Mouse (Mus musculus) C2C12 (cell line): Measurements from ENCODE around the gene Eml3. TPM values are rescaled to one million over a fixed set of nuclear protein-coding genes. Genes with fewer than 3 reads are reported as not detected.
A peak's percentile ranks its signal among the peaks of the same experiment; 100 is the strongest.

Experiments
- H3K27me3 ChIP-seq: one replicate; pipeline ENCODE4 v1.6.1; 2011; ENCODE audit not compliant: control insufficient read depth, insufficient read depth, insufficient read length
- H3K36me3 ChIP-seq: one replicate; pipeline ENCODE4 v1.6.1; 2011; ENCODE audit not compliant: control insufficient read depth, insufficient read depth
- H3K4me3 ChIP-seq: one replicate; pipeline ENCODE4 v1.5.1; 2011; ENCODE audit warnings: mild to moderate bottlenecking, control low read depth; ENCODE audit not compliant: poor library complexity, insufficient read depth, severe bottlenecking
- H3K79me2 ChIP-seq: one replicate; pipeline ENCODE4 v1.6.1; 2011; ENCODE audit not compliant: control insufficient read depth, insufficient read depth
- H3K79me3 ChIP-seq: one replicate; pipeline ENCODE4 v1.6.1; 2011; ENCODE audit warnings: low read depth, control low read depth
- H3ac ChIP-seq: one replicate; pipeline ENCODE3; 2011; ENCODE audit warnings: low read depth; ENCODE audit not compliant: control insufficient read depth, insufficient read length
- MAX ChIP-seq: IDR thresholded peaks from one replicate; pipeline ENCODE4 v1.6.1; 2011; ENCODE audit warnings: mild to moderate bottlenecking, control low read depth
- MYOG ChIP-seq: IDR thresholded peaks from one replicate; pipeline ENCODE4 v1.6.1; 2011; ENCODE audit not compliant: control insufficient read depth, insufficient read length; ENCODE audit errors: extremely low read depth
- microRNA-seq: library from miRNA; unstranded; fragments of <30 nt; microRNA quantifications from one replicate; pipeline ENCODE4, GENCODE M21; 2019; ENCODE audit warnings: borderline microRNAs expressed
- polyA plus RNA-seq: library from polyadenylated mRNA; unstranded; fragments of >200 nt; fragmentation: generic; extraction: Trizol; gene quantifications from one replicate; pipeline ENCODE4 v1.2.1, GENCODE M21; 2012; ENCODE audit warnings: missing spikeins

Gene Eml3
- polyA plus RNA-seq, 1 experiment, result 28.7 TPM

DNA sequence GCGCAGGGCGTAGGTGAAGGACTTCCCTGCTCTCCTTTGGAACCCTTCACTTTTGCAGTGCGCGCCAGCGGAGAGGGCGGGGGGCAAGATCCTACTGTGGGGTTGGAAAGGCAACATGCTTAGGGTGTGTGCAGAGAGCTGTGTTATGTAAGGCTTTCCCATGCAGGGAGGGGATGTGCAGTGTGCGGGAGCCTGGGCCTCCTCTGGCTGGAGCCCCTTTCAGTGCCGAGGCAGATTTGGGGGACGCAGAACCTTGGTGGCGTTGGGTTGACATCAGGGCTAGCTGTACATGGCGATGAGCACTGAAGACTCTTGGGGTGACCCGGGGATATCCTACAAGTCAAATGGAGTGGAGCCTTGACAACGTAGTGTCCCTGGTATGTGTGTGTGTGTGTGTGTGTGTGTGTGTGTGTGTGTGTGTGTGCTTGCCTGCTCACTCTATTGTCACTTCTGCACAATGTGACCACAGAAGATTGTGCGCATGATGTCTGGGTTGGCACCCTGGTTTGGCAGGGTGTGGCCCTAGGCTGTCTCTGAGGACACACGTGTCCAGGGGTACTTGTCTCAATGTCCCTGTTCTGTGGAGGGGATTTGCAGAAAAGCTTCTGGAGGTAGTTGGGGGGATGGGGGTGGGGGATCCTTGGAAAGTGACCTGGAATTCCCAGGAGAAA, 61.2 kb downstream of the Eml3 start:
- H3K27me3 ChIP-seq, result no peaks in the 10 kb centered on the region
- H3K79me2 ChIP-seq, result peaks cover 100% of the 10 kb centered on the region
- peak overlapping the region; percentile 99 for H3K4me3 ChIP-seq
- peaks cover 63% of the 10 kb centered on the region for H3K79me3 ChIP-seq
- peak overlapping the region; percentile 73 for H3ac ChIP-seq
- TF ChIP-seq MYOG, result no peak
- TF ChIP-seq MAX, result peak; percentile 58
- peaks cover 37% of the 10 kb centered on the region for H3K36me3 ChIP-seq

Small RNAs within 50 kb of the gene (microRNA-seq; reads per million reads assigned to microRNA genes)
- not detected for gene Mir5136

Other genes with a start within 250 kb of the Eml3 start
- 207 TPM for gene Slc3a2, start 206.2 kb upstream of the Eml3 start, polyA plus RNA-seq
- gene Wdr74, start 193.7 kb upstream of the Eml3 start, polyA plus RNA-seq, result 116 TPM
- 1.7 TPM for gene 1700092M07Rik, start 188.8 kb upstream of the Eml3 start, polyA plus RNA-seq
- gene Stx5a, start 188.1 kb upstream of the Eml3 start, polyA plus RNA-seq, result 32.9 TPM
- 78.5 TPM for gene Nxf1, start 172.5 kb upstream of the Eml3 start, polyA plus RNA-seq
- 58.2 TPM for gene Tmem223, start 158.6 kb upstream of the Eml3 start, polyA plus RNA-seq
- 28.7 TPM for gene Tmem179b, start 155.1 kb upstream of the Eml3 start, polyA plus RNA-seq
- 28.5 TPM for gene Taf6l, start 143.1 kb upstream of the Eml3 start, polyA plus RNA-seq
- 178 TPM for gene Polr2g, start 131.0 kb upstream of the Eml3 start, polyA plus RNA-seq
- gene Zbtb3, start 127.0 kb upstream of the Eml3 start, polyA plus RNA-seq, result 3.6 TPM
- gene Ttc9c, start 110.2 kb upstream of the Eml3 start, polyA plus RNA-seq, result 17.7 TPM
- gene Hnrnpul2, start 109.5 kb upstream of the Eml3 start, polyA plus RNA-seq, result 45.5 TPM
- 0.54 TPM for gene AC129217.1, start 99.8 kb upstream of the Eml3 start, polyA plus RNA-seq
- gene Bscl2, start 92.1 kb upstream of the Eml3 start, polyA plus RNA-seq, result 5.4 TPM
- gene Gng3, start 90.4 kb upstream of the Eml3 start, polyA plus RNA-seq, result 0.20 TPM
- gene Lrrn4cl, start 78.8 kb upstream of the Eml3 start, polyA plus RNA-seq, result 0.25 TPM
- 169 TPM for gene Ubxn1, start 58.1 kb upstream of the Eml3 start, polyA plus RNA-seq
- 34.4 TPM for gene Uqcc3, start 48.6 kb upstream of the Eml3 start, polyA plus RNA-seq
- 8.6 TPM for gene Lbhd1, start 45.8 kb upstream of the Eml3 start, polyA plus RNA-seq
- gene Gm49403, start 45.6 kb upstream of the Eml3 start, polyA plus RNA-seq, result not detected
- gene 1810009A15Rik, start 40.7 kb upstream of the Eml3 start, polyA plus RNA-seq, result 175 TPM
- 0.61 TPM for gene Gm49416, start 40.6 kb upstream of the Eml3 start, polyA plus RNA-seq
- 48.0 TPM for gene Ints5, start 36.5 kb upstream of the Eml3 start, polyA plus RNA-seq
- 117 TPM for gene Ganab, start 31.5 kb upstream of the Eml3 start, polyA plus RNA-seq
- 60.1 TPM for gene B3gat3, start 9.2 kb upstream of the Eml3 start, polyA plus RNA-seq
- gene Rom1, start 196 bp upstream of the Eml3 start, polyA plus RNA-seq, result 10.4 TPM
- 109 TPM for gene Mta2, start 12.3 kb downstream of the Eml3 start, polyA plus RNA-seq
- gene Tut1, start 24.3 kb downstream of the Eml3 start, polyA plus RNA-seq, result 24.2 TPM
- 1,028 TPM for gene Eef1g, start 37.5 kb downstream of the Eml3 start, polyA plus RNA-seq
- gene Ahnak, start 59.7 kb downstream of the Eml3 start, polyA plus RNA-seq, result 86.8 TPM
- gene Scgb1a1, start 158.4 kb downstream of the Eml3 start, polyA plus RNA-seq, result not detected
- gene Asrgl1, start 206.1 kb downstream of the Eml3 start, polyA plus RNA-seq, result 4.1 TPM